Mouse (Mus musculus) lung, postnatal 36 days (tissue): ENCODE measurements around the gene Gal.

Source experiments
- DNase-seq: peaks from one replicate; pipeline ENCODE4 v3.0.0; 2022; ENCODE audit warnings: mixed read lengths

Gal gene

GRCm38 (mm10) chr19:3405531-3406281 is 8.6 kb downstream of the Gal start:
- DNase-seq = no peak

GRCm38 (mm10) chr19:3404030-3404429 is 10.3 kb downstream of the Gal start:
- peak; percentile 42 for DNase-seq

- DNase-seq = no peak
Measured at GRCm38 (mm10) chr19:3402390-3402789, 12.0 kb downstream of the Gal start.

GRCm38 (mm10) chr19:3401943-3402342 is 12.4 kb downstream of the Gal start:
- DNase-seq = peak; percentile 16

GRCm38 (mm10) chr19:3401504-3401903 is 12.8 kb downstream of the Gal start:
- DNase-seq = peak; percentile 13

GRCm38 (mm10) chr19:3400057-3400456 is 14.3 kb downstream of the Gal start:
- no peak for DNase-seq

- DNase-seq = no peak
Measured at GRCm38 (mm10) chr19:3394216-3394615, 20.1 kb downstream of the Gal start.

GRCm38 (mm10) chr19:3392384-3392783 is 22.0 kb downstream of the Gal start:
- no peak for DNase-seq

- peak; percentile 95 for DNase-seq
Measured at GRCm38 (mm10) chr19:3389089-3389488, 25.3 kb downstream of the Gal start.

- DNase-seq = peak; percentile 94
Measured at GRCm38 (mm10) chr19:3388629-3389057, 25.7 kb downstream of the Gal start, which contains the start of gene Tesmin. Gene Tesmin, plus strand, starts transcription at chr19:3388857.

GRCm38 (mm10) chr19:3388061-3388460 is 26.3 kb downstream of the Gal start:
- no peak for DNase-seq

- DNase-seq = peak; percentile 70
Measured at GRCm38 (mm10) chr19:3378614-3379013, 35.7 kb downstream of the Gal start.

GRCm38 (mm10) chr19:3376966-3377715 is 37.2 kb downstream of the Gal start:
- DNase-seq = peak; percentile 84

GRCm38 (mm10) chr19:3375945-3376495 is 38.3 kb downstream of the Gal start:
- DNase-seq = peak; percentile 89

GRCm38 (mm10) chr19:3374028-3374427 is 40.3 kb downstream of the Gal start:
- no peak for DNase-seq

GRCm38 (mm10) chr19:3373380-3373779 is 41.0 kb downstream of the Gal start:
- no peak for DNase-seq

- no peak for DNase-seq
Measured at GRCm38 (mm10) chr19:3368276-3368675, 46.1 kb downstream of the Gal start.

- DNase-seq = no peak
Measured at GRCm38 (mm10) chr19:3365089-3365488, 49.3 kb downstream of the Gal start.

- no peak for DNase-seq
Measured at GRCm38 (mm10) chr19:3363510-3363909, 50.8 kb downstream of the Gal start.
